Mouse (Mus musculus) brain, embryonic 14.5 days (tissue): ENCODE results near the gene Rasip1.

Experiments used
- CTCF ChIP-seq: fragments of 200-500 bp; IDR thresholded peaks from 2 replicates; pipeline ENCODE4 v1.5.1; 2012; ENCODE audit warnings: inconsistent platforms, mild to moderate bottlenecking, moderate library complexity, borderline replicate concordance; ENCODE audit not compliant: insufficient read depth, insufficient read length; ENCODE audit errors: extremely low read depth
- POLR2A ChIP-seq: fragments of 200-500 bp; IDR thresholded peaks from 2 replicates; pipeline ENCODE4 v1.6.1; 2012; ENCODE audit warnings: mild to moderate bottlenecking, inconsistent platforms, borderline replicate concordance; ENCODE audit not compliant: poor library complexity, insufficient read depth, insufficient read length, severe bottlenecking; ENCODE audit errors: extremely low read depth

DNA sequence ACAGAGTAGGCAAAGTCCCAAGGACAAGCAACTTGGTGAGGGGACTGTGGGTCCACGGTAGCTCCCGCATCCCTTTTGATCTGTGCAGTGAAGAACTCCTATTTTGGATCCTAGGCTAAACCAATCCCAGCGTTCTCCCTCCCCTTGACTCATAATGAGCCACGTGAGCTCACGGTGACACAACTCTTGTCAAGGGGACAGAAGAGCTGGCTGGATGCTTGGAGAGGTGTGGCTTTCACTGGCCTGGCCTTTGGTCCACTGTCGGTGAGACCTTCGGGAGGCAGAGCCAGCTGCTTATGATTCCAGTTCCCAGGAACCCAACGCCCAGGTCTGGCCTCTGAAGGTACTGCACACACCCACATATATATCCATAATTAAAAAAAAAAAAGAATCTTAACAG, 22.1 kb downstream of the Rasip1 start:
- no peak for TF ChIP-seq CTCF
- no peak for TF ChIP-seq POLR2A
